Mouse (Mus musculus): ENCODE results near the gene Hrh2. TPM values are rescaled to one million over a fixed set of nuclear protein-coding genes. Genes with fewer than 3 reads are reported as not detected.

Hrh2 gene
- polyA plus RNA-seq, 1 experiment: not detected

DNA sequence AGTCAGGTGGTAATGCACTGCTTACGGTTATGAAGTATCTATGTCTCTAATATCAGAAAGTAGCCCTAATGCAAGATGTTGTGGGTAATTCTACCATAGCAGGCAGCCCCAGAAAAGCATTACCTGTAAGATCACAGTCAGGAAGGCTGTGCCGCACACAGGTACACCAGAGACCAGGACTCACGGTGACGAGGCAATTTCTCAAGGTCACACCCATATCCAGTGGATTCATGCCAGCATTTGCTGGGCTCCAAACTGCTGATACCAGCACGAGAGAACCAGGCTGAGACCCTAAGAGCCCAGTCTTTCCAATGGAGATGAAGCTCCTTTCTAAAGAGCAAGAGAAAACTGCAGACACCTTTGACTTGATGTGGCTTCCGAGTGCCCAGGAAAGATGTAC, 10.6 kb upstream of the Hrh2 start:
- WGBS: 95% methylated on average over 6 of the region's 6 CpGs
- H3K4me1 ChIP-seq (ENCODE audit: control insufficient read depth, insufficient read depth, low read length): peaks cover 10% of the 10 kb centered on the region
- TF ChIP-seq CTCF (IDR thresholded peaks at IDR 0.05; ENCODE audit: insufficient read depth, low read depth, low read length) (no peak), POLR2A (IDR thresholded peaks at IDR 0.05; ENCODE audit: insufficient read depth, low read depth, low read length) (no peak)
- H3K27ac ChIP-seq (ENCODE audit: insufficient read depth, low read depth, low read length): no peak overlapping the region
- H3K4me3 ChIP-seq (ENCODE audit: insufficient read depth, low read depth, low read length): no peak overlapping the region

GRCm38 (mm10) chr13:54181947-54182346, 10.0 kb upstream of the Hrh2 start:
- Histone ChIP-seq H3K4me3 (ENCODE audit: insufficient read depth, low read depth, low read length) (no peak overlapping the region), H3K4me1 (ENCODE audit: control insufficient read depth, insufficient read depth, low read length) (peaks cover 5% of the 10 kb centered on the region), H3K27ac (ENCODE audit: insufficient read depth, low read depth, low read length) (no peak overlapping the region)
- WGBS: 90% methylated on average over 4 of the region's 4 CpGs
- no peak for TF ChIP-seq CTCF (IDR thresholded peaks at IDR 0.05; ENCODE audit: insufficient read depth, low read depth, low read length)

GRCm38 (mm10) chr13:54186394-54186793, 5.5 kb upstream of the Hrh2 start:
- Histone ChIP-seq H3K4me1 (ENCODE audit: control insufficient read depth, insufficient read depth, low read length) (no peaks in the 10 kb centered on the region), H3K4me3 (ENCODE audit: insufficient read depth, low read depth, low read length) (no peak overlapping the region)
- WGBS: 79% methylated on average over 5 of the region's 5 CpGs

GRCm38 (mm10) chr13:54188190-54188706, 3.7 kb upstream of the Hrh2 start:
- H3K4me1 ChIP-seq (ENCODE audit: control insufficient read depth, insufficient read depth, low read length): peaks cover 13% of the 10 kb centered on the region; the same call in 1 of the 2 replicates
- 81% methylated on average over 7 of the region's 7 CpGs for WGBS
- no peak overlapping the region for H3K4me3 ChIP-seq (ENCODE audit: insufficient read depth, low read depth, low read length)
- H3K27ac ChIP-seq (ENCODE audit: insufficient read depth, low read depth, low read length): no peak overlapping the region
- TF ChIP-seq CTCF (IDR thresholded peaks at IDR 0.05; ENCODE audit: insufficient read depth, low read depth, low read length) (no peak), POLR2A (IDR thresholded peaks at IDR 0.05; ENCODE audit: insufficient read depth, low read depth, low read length) (no peak)

More at GRCm38 (mm10) chr13:54186394-54186793, 5.5 kb upstream of the Hrh2 start:
- TF ChIP-seq CTCF (IDR thresholded peaks at IDR 0.05; ENCODE audit: insufficient read depth, low read depth, low read length) (no peak), POLR2A (IDR thresholded peaks at IDR 0.05; ENCODE audit: insufficient read depth, low read depth, low read length) (no peak)
- H3K27ac ChIP-seq (ENCODE audit: insufficient read depth, low read depth, low read length): no peak overlapping the region

GRCm38 (mm10) chr13:54189896-54190295, 2.0 kb upstream of the Hrh2 start:
- WGBS: 85% methylated on average over 14 of the region's 14 CpGs
- Histone ChIP-seq H3K27ac (ENCODE audit: insufficient read depth, low read depth, low read length) (no peak overlapping the region), H3K4me3 (ENCODE audit: insufficient read depth, low read depth, low read length) (no peak overlapping the region), H3K4me1 (ENCODE audit: control insufficient read depth, insufficient read depth, low read length) (peaks cover 17% of the 10 kb centered on the region; the same call in 1 of the 2 replicates)
- TF ChIP-seq POLR2A (IDR thresholded peaks at IDR 0.05; ENCODE audit: insufficient read depth, low read depth, low read length) (no peak), CTCF (IDR thresholded peaks at IDR 0.05; ENCODE audit: insufficient read depth, low read depth, low read length) (no peak)

DNA sequence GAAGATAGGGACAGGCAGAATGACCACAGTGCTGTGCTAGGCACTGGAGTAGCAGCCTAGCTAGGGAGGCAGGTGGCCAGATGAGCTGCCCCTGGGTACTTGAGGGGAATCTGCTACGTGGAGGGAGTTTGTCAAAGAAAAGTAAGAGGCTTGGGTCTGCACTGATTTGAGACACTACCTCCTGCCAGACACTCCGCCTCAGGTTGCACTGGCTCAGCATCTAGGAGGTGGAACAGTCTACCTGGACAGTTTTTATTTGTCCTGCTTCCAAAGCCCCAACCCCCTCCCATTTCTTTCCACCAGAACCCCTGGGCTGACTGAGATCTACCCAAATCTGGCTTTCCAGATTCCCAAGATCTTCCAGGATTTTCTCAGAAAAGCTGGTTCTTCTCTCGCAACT, 748 bp upstream of the Hrh2 start:
- Histone ChIP-seq H3K27ac (ENCODE audit: insufficient read depth, low read depth, low read length) (no peak overlapping the region), H3K4me1 (ENCODE audit: control insufficient read depth, insufficient read depth, low read length) (peaks cover 17% of the 10 kb centered on the region; the same call in 1 of the 2 replicates), H3K4me3 (ENCODE audit: insufficient read depth, low read depth, low read length) (no peak overlapping the region)
- TF ChIP-seq POLR2A (IDR thresholded peaks at IDR 0.05; ENCODE audit: insufficient read depth, low read depth, low read length) (no peak), CTCF (IDR thresholded peaks at IDR 0.05; ENCODE audit: insufficient read depth, low read depth, low read length) (no peak)
- 95% methylated on average over 3 of the region's 3 CpGs for WGBS

GRCm38 (mm10) chr13:54193580-54193979, 1.7 kb downstream of the Hrh2 start:
- no peak overlapping the region for H3K27ac ChIP-seq (ENCODE audit: insufficient read depth, low read depth, low read length)
- 72% methylated on average over 5 of the region's 5 CpGs for WGBS
- H3K4me3 ChIP-seq (ENCODE audit: insufficient read depth, low read depth, low read length): no peak overlapping the region; the same call in 1 of the 2 replicates
- no peak for TF ChIP-seq POLR2A (IDR thresholded peaks at IDR 0.05; ENCODE audit: insufficient read depth, low read depth, low read length)
- TF ChIP-seq CTCF (IDR thresholded peaks at IDR 0.05; ENCODE audit: insufficient read depth, low read depth, low read length): no peak
- peaks cover 24% of the 10 kb centered on the region; the same call in 1 of the 2 replicates for H3K4me1 ChIP-seq (ENCODE audit: control insufficient read depth, insufficient read depth, low read length)

DNA sequence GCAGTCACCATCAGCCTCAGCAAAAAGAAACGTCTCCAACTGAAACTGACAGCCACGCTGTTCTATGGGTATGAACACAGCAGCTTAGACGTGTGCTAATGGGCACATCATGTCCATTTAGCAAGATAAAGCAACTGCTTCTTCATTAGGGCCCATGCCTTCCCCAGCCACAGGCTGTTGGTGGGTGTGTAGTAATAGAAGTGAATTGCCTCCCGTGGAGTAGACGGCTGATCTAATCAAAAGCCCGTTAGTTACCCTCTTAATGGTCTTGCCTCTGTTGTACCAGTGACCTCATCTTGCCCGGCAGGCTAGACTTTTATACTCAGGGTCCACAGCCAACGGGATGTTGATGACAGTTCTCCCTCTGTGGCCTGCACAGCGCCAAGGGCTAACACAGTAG, 7.1 kb downstream of the Hrh2 start:
- TF ChIP-seq POLR2A (IDR thresholded peaks at IDR 0.05; ENCODE audit: insufficient read depth, low read depth, low read length): no peak
- WGBS: 75% methylated on average over 9 of the region's 9 CpGs
- Histone ChIP-seq H3K4me1 (ENCODE audit: control insufficient read depth, insufficient read depth, low read length) (peaks cover 12% of the 10 kb centered on the region), H3K27ac (ENCODE audit: insufficient read depth, low read depth, low read length) (no peak overlapping the region), H3K4me3 (ENCODE audit: insufficient read depth, low read depth, low read length) (no peak overlapping the region)

GRCm38 (mm10) chr13:54202458-54202857, 10.5 kb downstream of the Hrh2 start:
- Histone ChIP-seq H3K4me1 (ENCODE audit: control insufficient read depth, insufficient read depth, low read length) (peaks cover 27% of the 10 kb centered on the region), H3K4me3 (ENCODE audit: insufficient read depth, low read depth, low read length) (no peak overlapping the region), H3K27ac (ENCODE audit: insufficient read depth, low read depth, low read length) (no peak overlapping the region)
- TF ChIP-seq CTCF (IDR thresholded peaks at IDR 0.05; ENCODE audit: insufficient read depth, low read depth, low read length) (no peak), POLR2A (IDR thresholded peaks at IDR 0.05; ENCODE audit: insufficient read depth, low read depth, low read length) (no peak)
- WGBS: 80% methylated on average over 8 of the region's 8 CpGs

GRCm38 (mm10) chr13:54203419-54203818, 11.5 kb downstream of the Hrh2 start:
- H3K4me3 ChIP-seq (ENCODE audit: insufficient read depth, low read depth, low read length): no peak overlapping the region
- H3K4me1 ChIP-seq (ENCODE audit: control insufficient read depth, insufficient read depth, low read length): peaks cover 25% of the 10 kb centered on the region
- no peak for TF ChIP-seq CTCF (IDR thresholded peaks at IDR 0.05; ENCODE audit: insufficient read depth, low read depth, low read length)
- TF ChIP-seq POLR2A (IDR thresholded peaks at IDR 0.05; ENCODE audit: insufficient read depth, low read depth, low read length): no peak
- 61% methylated on average over 2 of the region's 2 CpGs for WGBS
- no peak overlapping the region for H3K27ac ChIP-seq (ENCODE audit: insufficient read depth, low read depth, low read length)
